Comparison of ENCODE assay signal across 11 mouse cellular contexts in genomic region chr14:40948522-40948921, GRCm38 (mm10). TPM values are rescaled to one million over a fixed set of nuclear protein-coding genes. Genes with fewer than 3 reads are reported as not detected.
A peak's percentile ranks its signal among the peaks of the same experiment; 100 is the strongest.
DNase-seq lines count a peak whose midpoint lies in the region; ATAC-seq and TF ChIP-seq lines count a peak whose summit lies in the region.
"Had no signal": no experiment of that assay in that cellular context is flagged by ENCODE, and none has a peak within 500 bp of the region (broad histone marks: within the 10 kb centered on the region; RNA-seq: fewer than 3 reads in every experiment).

No protein-coding gene starts in this region.

- no peak for TF ChIP-seq CTCF in forebrain, postnatal 0 days (IDR thresholded peaks at IDR 0.05; ENCODE audit: low read depth)
- no peak for TF ChIP-seq CTCF in left cerebral cortex, adult 2 months (IDR thresholded peaks at IDR 0.05)
- no peak for TF ChIP-seq CTCF in bone marrow macrophage, adult 2 months (IDR thresholded peaks at IDR 0.05; ENCODE audit: low read depth, low read length)

- no peak overlapping the region for H3K4me2 ChIP-seq in forebrain, postnatal 0 days (ENCODE audit: low read depth)
- H3K4me2 ChIP-seq in limb, embryonic 15.5 days = no peak overlapping the region

- intact Hi-C loops in left cerebral cortex, adult 2 months (cut with DNase I) = no loop called here

- no peaks in the 10 kb centered on the region for H3K9me3 ChIP-seq in forebrain, embryonic 10.5 days
- no peaks in the 10 kb centered on the region for H3K9me3 ChIP-seq in forebrain, postnatal 0 days (ENCODE audit: low read length)
- no peaks in the 10 kb centered on the region for H3K9me3 ChIP-seq in limb, embryonic 15.5 days

- no peaks in the 10 kb centered on the region for H3K27me3 ChIP-seq in forebrain, embryonic 10.5 days (ENCODE audit: poor library complexity, severe bottlenecking)
- H3K27me3 ChIP-seq in forebrain, postnatal 0 days (ENCODE audit: insufficient read depth, low read length) = no peaks in the 10 kb centered on the region
- H3K27me3 ChIP-seq in limb, embryonic 15.5 days = no peaks in the 10 kb centered on the region

- DNase-seq in forebrain, embryonic 10.5 days (ENCODE audit: extremely low spot score, low spot score) = no peak
- DNase-seq in forebrain, postnatal 0 days = no peak
- DNase-seq in left cerebral cortex, adult 2 months (ENCODE audit: extremely low spot score in 1 of 2, low spot score in 2 of 2) = no peak
- no peak for DNase-seq in left cerebral cortex, adult 11 months (ENCODE audit: low spot score)
- DNase-seq in embryo, embryonic 9.5 days (ENCODE audit: extremely low spot score) = no peak
- DNase-seq: adrenal gland, adult 8-10 months; kidney, postnatal 10 days; right cerebral cortex, postnatal 25 days had no signal

- peaks cover 58% of the 10 kb centered on the region for H3K4me1 ChIP-seq in forebrain, embryonic 10.5 days
- H3K4me1 ChIP-seq in forebrain, postnatal 0 days (ENCODE audit: insufficient read depth) = 0 out of 2 replicates have a peak, but pooled peaks cover 3% of the 10 kb centered on the region
- peaks cover 53% of the 10 kb centered on the region for H3K4me1 ChIP-seq in bone marrow macrophage, adult 2 months (ENCODE audit: control insufficient read depth, insufficient read depth, low read length)
- peaks cover 50% of the 10 kb centered on the region for H3K4me1 ChIP-seq in limb, embryonic 15.5 days

- H3K4me3 ChIP-seq in forebrain, embryonic 10.5 days = no peak overlapping the region
- H3K4me3 ChIP-seq in forebrain, postnatal 0 days (ENCODE audit: low read depth, low read length) = no peak overlapping the region
- no peak overlapping the region for H3K4me3 ChIP-seq in left cerebral cortex, adult 2 months
- no peak overlapping the region for H3K4me3 ChIP-seq in bone marrow macrophage, adult 2 months (ENCODE audit: insufficient read depth, low read length)
- no peak overlapping the region for H3K4me3 ChIP-seq in limb, embryonic 15.5 days

- WGBS in forebrain, embryonic 10.5 days = 88% methylated on average over 5 of the region's 5 CpGs
- WGBS in forebrain, postnatal 0 days = 91% methylated on average over 5 of the region's 5 CpGs
- 69% methylated on average over 5 of the region's 5 CpGs for WGBS in limb, embryonic 15.5 days

- H3K27ac ChIP-seq in forebrain, embryonic 10.5 days = peak overlapping the region; percentile 60
- H3K27ac ChIP-seq in forebrain, postnatal 0 days (ENCODE audit: low read depth, low read length) = no peak overlapping the region
- peak overlapping the region; percentile 82 for H3K27ac ChIP-seq in left cerebral cortex, adult 2 months
- peak overlapping the region; percentile 87 for H3K27ac ChIP-seq in bone marrow macrophage, adult 2 months (ENCODE audit: insufficient read depth, low read depth, low read length)
- H3K27ac ChIP-seq in limb, embryonic 15.5 days = peak overlapping the region; percentile 78

- no peak for ATAC-seq in forebrain, postnatal 0 days
- peak; percentile 40; the same call in 1 of the 2 replicates for ATAC-seq in limb, embryonic 15.5 days (ENCODE audit: insufficient number of reproducible peaks, low FRiP score, low TSS enrichment, low read depth)
- ATAC-seq in erythroblast, adult 5-6 weeks (replicated peaks; ENCODE audit: low FRiP score, poor library complexity, severe bottlenecking) = no peak

- TF ChIP-seq POLR2A in bone marrow macrophage, adult 2 months (IDR thresholded peaks at IDR 0.05; ENCODE audit: borderline replicate concordance, low read depth, low read length) = no peak

- H3K9ac ChIP-seq in forebrain, postnatal 0 days = no peak overlapping the region
- no peak overlapping the region for H3K9ac ChIP-seq in limb, embryonic 15.5 days

- peaks cover 53% of the 10 kb centered on the region for H3K36me3 ChIP-seq in forebrain, embryonic 10.5 days (replicated peaks)
- 0 out of 2 replicates have a peak, but pooled peaks cover 4% of the 10 kb centered on the region for H3K36me3 ChIP-seq in forebrain, postnatal 0 days (ENCODE audit: insufficient read depth)
- no peaks in the 10 kb centered on the region for H3K36me3 ChIP-seq in limb, embryonic 15.5 days

RNA-seq across cellular contexts. Expression of gene Tspan14, which starts 18.1 kb away (rescaled TPM):
- 89.3 and 93.9 TPM in 2 replicates for polyA plus RNA-seq in forebrain, embryonic 10.5 days (2016; fragmentation: Nextera tagmentation; extraction: Ambion mirVana)
- 42.2 and 43.8 TPM in 2 replicates for total RNA-seq in forebrain, postnatal 0 days (2014; rRNA removed)
- polyA plus RNA-seq in forebrain, postnatal 0 days (2015; fragmentation: Nextera tagmentation; extraction: Ambion mirVana) = 37.8 and 43.1 TPM in 2 replicates
- 10 to 100 TPM; 50.2 to 52.1 TPM for total RNA-seq in left cerebral cortex, adult 2 months (2021)
- polyA plus RNA-seq in bone marrow macrophage, adult 2 months (2012; ENCODE audit: insufficient read depth, insufficient read length, missing spikeins) = 71.8 and 88.3 TPM in 2 replicates
- polyA plus RNA-seq in limb, embryonic 15.5 days (2015; fragmentation: Nextera tagmentation; extraction: Ambion mirVana) = 70.3 and 76.9 TPM in 2 replicates
- total RNA-seq in erythroblast, adult 5-6 weeks (2015; ENCODE audit: low replicate concordance) = 4.0 and 7.3 TPM in 2 replicates
- total RNA-seq in erythroblast, adult 5-6 weeks (2017; ENCODE audit: low replicate concordance) = 8.2 and 9.4 TPM in 2 replicates

RNA-seq across cellular contexts. Expression of gene Sh2d4b, which starts 55.5 kb away (rescaled TPM):
- polyA plus RNA-seq in forebrain, embryonic 10.5 days (2016; fragmentation: Nextera tagmentation; extraction: Ambion mirVana) = 0.32 and 0.55 TPM in 2 replicates
- total RNA-seq in forebrain, postnatal 0 days (2014; rRNA removed) = 3.9 and 8.5 TPM in 2 replicates
- 0.53 and 0.98 TPM in 2 replicates for polyA plus RNA-seq in forebrain, postnatal 0 days (2015; fragmentation: Nextera tagmentation; extraction: Ambion mirVana)
- total RNA-seq in left cerebral cortex, adult 2 months (2021) = 1 to 10 TPM; 5.8 to 6.7 TPM
- 0.40 TPM in 1 of 2 replicates, not detected in the other for polyA plus RNA-seq in bone marrow macrophage, adult 2 months (2012; ENCODE audit: insufficient read depth, insufficient read length, missing spikeins)
- polyA plus RNA-seq in limb, embryonic 15.5 days (2015; fragmentation: Nextera tagmentation; extraction: Ambion mirVana) = 0.58 and 0.79 TPM in 2 replicates
- total RNA-seq in erythroblast, adult 5-6 weeks (2015; ENCODE audit: low replicate concordance) = not detected in 2 replicates
- 0.56 TPM in 1 of 2 replicates, not detected in the other for total RNA-seq in erythroblast, adult 5-6 weeks (2017; ENCODE audit: low replicate concordance)
